Mouse (Mus musculus) myocyte (in vitro differentiated cells): ENCODE measurements around the gene Gm9945. TPM values are rescaled to one million over a fixed set of nuclear protein-coding genes. Genes with fewer than 3 reads are reported as not detected.

ENCODE experiments used
- H3K27me3 ChIP-seq: one replicate; pipeline ENCODE4 v1.6.1; 2011; ENCODE audit not compliant: control insufficient read depth, insufficient read depth, insufficient read length
- H3K36me3 ChIP-seq: one replicate; pipeline ENCODE4 v1.6.1; 2011; ENCODE audit not compliant: control insufficient read depth, insufficient read depth
- H3K4me2 ChIP-seq: one replicate; pipeline ENCODE4 v1.6.1; 2011; ENCODE audit warnings: low read depth, control low read depth
- H3K4me3 ChIP-seq: one replicate; pipeline ENCODE4 v1.5.1; 2011; ENCODE audit warnings: mild to moderate bottlenecking, control low read depth, moderate library complexity
- H3K79me2 ChIP-seq: one replicate; pipeline ENCODE4 v1.6.1; 2011; ENCODE audit not compliant: control insufficient read depth, insufficient read depth
- H3ac ChIP-seq: one replicate; pipeline ENCODE4 v1.6.1; 2011; ENCODE audit not compliant: control insufficient read depth, insufficient read length
- CEBPB ChIP-seq: IDR thresholded peaks from 2 replicates; pipeline ENCODE4 v1.6.1; 2011; ENCODE audit warnings: mild to moderate bottlenecking, moderate library complexity; ENCODE audit not compliant: poor library complexity, insufficient read depth, severe bottlenecking
- E2F4 ChIP-seq: IDR thresholded peaks from one replicate; pipeline ENCODE4 v1.6.1; 2011; ENCODE audit warnings: mild to moderate bottlenecking, control low read depth, moderate library complexity; ENCODE audit not compliant: insufficient read depth
- MAX ChIP-seq: IDR thresholded peaks from one replicate; pipeline ENCODE4 v1.6.1; 2011; ENCODE audit warnings: low read depth, mild to moderate bottlenecking, control low read depth
- MYOD1 ChIP-seq, 3 experiments: IDR thresholded peaks; one replicate each; pipeline ENCODE4 v1.6.1; 2011; ENCODE audit warnings: control low read depth in 2 of 3, low read depth in 2 of 3, mild to moderate bottlenecking in 2 of 3, moderate library complexity in 1 of 3; ENCODE audit not compliant: insufficient read length in 2 of 3, control insufficient read depth in 1 of 3
- MYOG ChIP-seq, 3 experiments: IDR thresholded peaks; one replicate each; pipeline ENCODE4 v1.6.1; 2011; ENCODE audit warnings: control low read depth in 2 of 3, low read depth in 2 of 3, mild to moderate bottlenecking in 2 of 3; ENCODE audit not compliant: insufficient read length in 2 of 3, control insufficient read depth in 1 of 3, insufficient read depth in 1 of 3
- POLR2A ChIP-seq: IDR thresholded peaks from one replicate; pipeline ENCODE4 v1.6.1; 2011; ENCODE audit warnings: low read depth, mild to moderate bottlenecking, control low read depth, moderate library complexity; ENCODE audit not compliant: insufficient read length
- POLR2AphosphoS2 ChIP-seq: IDR thresholded peaks from one replicate; pipeline ENCODE4 v1.6.1; 2011; ENCODE audit warnings: low read depth, control low read depth; ENCODE audit not compliant: insufficient read length
- REST ChIP-seq: IDR thresholded peaks from one replicate; pipeline ENCODE4 v1.6.1; 2011; ENCODE audit warnings: mild to moderate bottlenecking, control low read depth, moderate library complexity; ENCODE audit not compliant: insufficient read depth, insufficient read length
- SRF ChIP-seq: IDR thresholded peaks from one replicate; pipeline ENCODE4 v1.6.1; 2011; ENCODE audit warnings: low read depth; ENCODE audit not compliant: control insufficient read depth, insufficient read length
- TCF12 ChIP-seq: IDR thresholded peaks from one replicate; pipeline ENCODE4 v1.6.1; 2011; ENCODE audit warnings: mild to moderate bottlenecking, control low read depth; ENCODE audit not compliant: poor library complexity, insufficient read depth, severe bottlenecking
- TCF3 ChIP-seq: IDR thresholded peaks from one replicate; pipeline ENCODE4 v1.6.1; 2011; ENCODE audit warnings: low read depth, control low read depth; ENCODE audit not compliant: insufficient read length
- USF1 ChIP-seq: IDR thresholded peaks from one replicate; pipeline ENCODE4 v1.6.1; 2011; ENCODE audit warnings: low read depth, mild to moderate bottlenecking, control low read depth, moderate library complexity
- polyA plus RNA-seq: library from polyadenylated mRNA; unstranded; fragments of >200 nt; fragmentation: generic; extraction: Trizol; gene quantifications from one replicate; pipeline ENCODE4 v1.2.1, GENCODE M21; 2012; ENCODE audit warnings: missing spikeins

Gene Gm9945
- polyA plus RNA-seq, 1 experiment, result not detected

DNA sequence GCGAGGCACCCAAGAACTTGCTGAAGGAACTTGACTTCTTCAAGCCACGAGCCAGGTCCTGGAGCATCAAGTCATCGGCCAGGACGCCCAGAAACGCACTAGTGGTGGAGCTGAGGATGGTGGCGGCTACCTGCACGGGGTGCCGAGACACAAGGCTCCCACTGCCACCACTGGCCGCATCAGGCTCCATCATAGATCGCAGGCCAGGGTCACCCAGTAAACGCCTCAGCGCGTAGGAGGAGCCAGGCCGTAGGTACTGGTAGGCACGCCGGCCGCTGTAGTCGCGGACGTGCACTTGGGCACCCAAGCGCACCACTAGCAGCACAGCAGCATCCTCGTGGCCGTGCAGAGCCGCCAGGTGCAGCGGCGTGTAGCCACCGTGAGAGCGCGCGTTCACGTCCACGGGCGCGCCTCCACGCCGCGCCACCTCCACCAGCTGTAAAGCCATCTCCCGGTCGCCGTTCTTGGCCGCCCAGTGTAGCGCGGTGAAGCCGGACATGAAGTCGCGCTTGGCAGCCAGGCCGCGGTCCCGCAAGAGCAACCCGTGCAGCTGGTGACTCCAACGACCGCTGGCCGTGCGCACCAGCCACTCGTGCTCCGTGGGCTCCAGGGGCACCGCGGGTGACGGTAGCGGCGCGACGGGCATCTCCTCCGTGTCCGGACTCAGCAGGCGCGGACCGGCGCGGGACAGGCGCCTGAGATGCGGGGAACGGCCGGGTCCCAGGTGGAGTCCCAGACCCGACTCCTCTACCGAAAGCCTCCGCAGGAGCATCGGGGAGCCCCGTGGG is 1.4 kb upstream of the Gm9945 start:
- peaks cover 12% of the 10 kb centered on the region for H3K27me3 ChIP-seq
- H3K36me3 ChIP-seq, result no peaks in the 10 kb centered on the region
- TF ChIP-seq USF1 (no peak), TCF12 (no peak), MYOD1 (IDR thresholded peaks at IDR 0.05; ENCODE audit: control insufficient read depth in 1 of 3, insufficient read length in 2 of 3, low read depth in 2 of 3) (no peak), POLR2AphosphoS2 (no peak), SRF (no peak), CEBPB (no peak), MYOG (IDR thresholded peaks at IDR 0.05; ENCODE audit: control insufficient read depth in 1 of 3, insufficient read depth in 1 of 3, insufficient read length in 2 of 3, low read depth in 2 of 3) (no peak), REST (no peak), TCF3 (no peak), E2F4 (no peak), MAX (no peak), POLR2A (no peak)
- no peaks in the 10 kb centered on the region for H3K79me2 ChIP-seq
- no peak overlapping the region for H3K4me2 ChIP-seq
- H3K4me3 ChIP-seq, result no peak overlapping the region
- H3ac ChIP-seq, result no peak overlapping the region

DNA sequence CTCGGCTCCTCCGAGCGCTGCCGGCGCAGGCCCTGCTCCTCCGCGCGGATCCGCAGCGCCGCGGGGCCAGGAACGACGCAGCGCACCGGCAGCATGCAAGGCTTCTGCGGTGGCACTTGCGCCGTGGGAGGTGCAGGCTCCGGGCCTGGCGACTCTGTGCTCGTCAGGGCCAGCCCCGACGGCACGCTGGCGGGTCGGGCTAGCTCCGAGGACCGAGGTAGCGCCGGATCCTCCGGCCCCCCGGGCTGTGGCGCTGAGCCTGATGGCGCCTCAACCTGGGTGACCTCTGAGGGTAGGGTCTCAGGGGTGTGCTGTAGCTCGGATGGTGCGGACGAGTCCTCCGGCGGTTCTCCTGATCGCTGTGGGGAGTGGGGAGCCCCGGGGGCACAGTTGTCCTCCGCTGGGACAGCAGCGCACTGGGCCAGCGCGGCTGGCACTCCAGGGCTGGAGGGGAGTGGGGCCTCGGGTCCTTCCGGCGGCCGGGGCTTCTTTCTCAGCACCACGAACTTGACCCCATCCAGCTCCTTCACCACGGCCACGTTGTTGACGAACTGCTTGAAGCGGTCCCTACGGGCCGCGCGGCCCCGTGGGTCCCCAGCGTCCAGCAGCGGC is 689 bp upstream of the Gm9945 start:
- no peak overlapping the region for H3ac ChIP-seq
- no peaks in the 10 kb centered on the region for H3K79me2 ChIP-seq
- H3K4me2 ChIP-seq, result no peak overlapping the region
- no peaks in the 10 kb centered on the region for H3K36me3 ChIP-seq
- H3K27me3 ChIP-seq, result peaks cover 6% of the 10 kb centered on the region
- H3K4me3 ChIP-seq, result no peak overlapping the region
- TF ChIP-seq MAX (no peak), POLR2A (no peak), TCF3 (no peak), TCF12 (no peak), E2F4 (no peak), SRF (no peak), POLR2AphosphoS2 (no peak), CEBPB (no peak), MYOD1 (IDR thresholded peaks at IDR 0.05; ENCODE audit: control insufficient read depth in 1 of 3, insufficient read length in 2 of 3, low read depth in 2 of 3) (no peak), REST (no peak), USF1 (no peak), MYOG (IDR thresholded peaks at IDR 0.05; ENCODE audit: control insufficient read depth in 1 of 3, insufficient read depth in 1 of 3, insufficient read length in 2 of 3, low read depth in 2 of 3) (no peak)

DNA sequence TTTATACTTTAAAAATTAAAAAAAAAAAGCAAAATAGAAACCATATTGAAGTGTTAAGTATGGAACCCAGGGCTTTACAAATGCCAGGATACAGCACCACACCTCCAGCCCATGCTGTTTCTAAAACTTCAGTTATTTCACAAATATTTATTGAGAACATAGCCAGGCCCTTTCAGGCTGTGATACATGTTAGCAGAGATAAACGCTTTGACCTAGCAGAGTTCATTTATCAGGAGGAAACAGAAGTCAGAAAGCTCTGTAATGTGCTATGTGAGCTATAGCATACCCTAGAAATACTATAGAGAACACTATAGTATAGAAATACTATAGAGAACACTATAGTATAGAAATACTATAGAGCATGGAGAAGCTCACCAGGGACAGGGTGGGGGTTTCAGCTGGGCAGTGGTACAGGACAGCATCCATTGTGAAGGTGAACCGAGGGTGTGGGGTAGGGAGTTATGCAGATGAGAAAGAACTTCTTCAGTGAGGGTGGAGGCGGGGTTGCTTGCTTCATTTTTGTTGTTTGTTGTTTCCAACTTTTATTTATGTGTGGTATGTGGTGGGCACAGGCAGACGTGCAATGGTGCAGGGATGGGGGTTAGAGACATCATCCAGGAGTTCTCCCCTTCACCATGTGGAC is 1.2 kb downstream of the Gm9945 start:
- Histone ChIP-seq H3K4me3 (no peak overlapping the region), H3K4me2 (no peak overlapping the region), H3K27me3 (no peaks in the 10 kb centered on the region), H3K79me2 (no peaks in the 10 kb centered on the region), H3ac (no peak overlapping the region), H3K36me3 (no peaks in the 10 kb centered on the region)
- TF ChIP-seq POLR2AphosphoS2, result no peak
- TF ChIP-seq SRF, result no peak
- TF ChIP-seq CEBPB, result no peak
- no peak for TF ChIP-seq MYOG (IDR thresholded peaks at IDR 0.05; ENCODE audit: control insufficient read depth in 1 of 3, insufficient read depth in 1 of 3, insufficient read length in 2 of 3, low read depth in 2 of 3)
- no peak for TF ChIP-seq TCF3
- TF ChIP-seq USF1, result no peak
- TF ChIP-seq MYOD1 (IDR thresholded peaks at IDR 0.05; ENCODE audit: control insufficient read depth in 1 of 3, insufficient read length in 2 of 3, low read depth in 2 of 3), result no peak
- no peak for TF ChIP-seq E2F4
- no peak for TF ChIP-seq REST
- TF ChIP-seq TCF12, result no peak

GRCm38 (mm10) chr11:53483159-53483891 is 3.4 kb downstream of the Gm9945 start:
- Histone ChIP-seq H3K27me3 (no peaks in the 10 kb centered on the region), H3K4me3 (no peak overlapping the region), H3K79me2 (no peaks in the 10 kb centered on the region), H3ac (no peak overlapping the region), H3K4me2 (peak overlapping the region; percentile 50), H3K36me3 (no peaks in the 10 kb centered on the region)
- TF ChIP-seq REST (no peak), CEBPB (no peak), MAX (no peak), USF1 (peak; percentile 35), POLR2A (no peak), POLR2AphosphoS2 (no peak), MYOG (IDR thresholded peaks at IDR 0.05; ENCODE audit: control insufficient read depth in 1 of 3, insufficient read depth in 1 of 3, insufficient read length in 2 of 3, low read depth in 2 of 3) (peak; percentile 22 to 92 (median 75)), MYOD1 (IDR thresholded peaks at IDR 0.05; ENCODE audit: control insufficient read depth in 1 of 3, insufficient read length in 2 of 3, low read depth in 2 of 3) (peak in 2 of 3 experiments; percentile 79 to 86), TCF3 (peak; percentile 15), E2F4 (no peak), TCF12 (peak; percentile 66), SRF (no peak)
